Mouse (Mus musculus) mouse embryonic stem cell (cell line): ENCODE measurements around the gene 4930404H24Rik.

Source experiments
- in situ Hi-C, 2 experiments: fragments of 300-500 bp; cut with MboI; formaldehyde crosslinking; loops; 1 replicate in 1 of 2; 3 replicates in 1 of 2; pipeline ENCODE4 v1.14.3; 2019 to 2020; ENCODE audit warnings: low sequenced_read_pairs in 2 of 2, low pct_unique_long_range_greater_than_20kb in 1 of 2, mixed read lengths in 1 of 2; ENCODE audit not compliant: unreplicated experiment in 1 of 2

4930404H24Rik gene

DNA sequence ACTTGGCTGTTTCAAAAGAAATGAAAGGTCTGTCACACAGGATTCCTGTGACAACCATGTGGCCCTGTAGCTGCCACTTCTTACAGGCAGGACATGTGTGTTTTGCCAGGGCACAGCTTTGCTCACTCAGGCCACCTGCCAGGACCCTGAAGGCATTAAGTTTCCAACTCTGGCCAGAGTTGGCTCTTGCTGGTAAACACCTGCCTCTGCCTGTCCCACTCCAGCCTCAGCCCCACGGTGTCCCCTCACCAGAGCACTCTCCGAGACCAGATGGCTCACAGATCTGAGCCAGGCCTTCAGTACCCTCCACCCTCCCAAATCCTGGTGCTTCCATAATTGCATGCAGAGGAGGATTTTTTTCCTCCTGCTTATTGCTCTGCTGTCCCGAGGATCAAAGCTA lies 21.6 kb upstream of the 4930404H24Rik start:
- in situ Hi-C loops: no loop called here

DNA sequence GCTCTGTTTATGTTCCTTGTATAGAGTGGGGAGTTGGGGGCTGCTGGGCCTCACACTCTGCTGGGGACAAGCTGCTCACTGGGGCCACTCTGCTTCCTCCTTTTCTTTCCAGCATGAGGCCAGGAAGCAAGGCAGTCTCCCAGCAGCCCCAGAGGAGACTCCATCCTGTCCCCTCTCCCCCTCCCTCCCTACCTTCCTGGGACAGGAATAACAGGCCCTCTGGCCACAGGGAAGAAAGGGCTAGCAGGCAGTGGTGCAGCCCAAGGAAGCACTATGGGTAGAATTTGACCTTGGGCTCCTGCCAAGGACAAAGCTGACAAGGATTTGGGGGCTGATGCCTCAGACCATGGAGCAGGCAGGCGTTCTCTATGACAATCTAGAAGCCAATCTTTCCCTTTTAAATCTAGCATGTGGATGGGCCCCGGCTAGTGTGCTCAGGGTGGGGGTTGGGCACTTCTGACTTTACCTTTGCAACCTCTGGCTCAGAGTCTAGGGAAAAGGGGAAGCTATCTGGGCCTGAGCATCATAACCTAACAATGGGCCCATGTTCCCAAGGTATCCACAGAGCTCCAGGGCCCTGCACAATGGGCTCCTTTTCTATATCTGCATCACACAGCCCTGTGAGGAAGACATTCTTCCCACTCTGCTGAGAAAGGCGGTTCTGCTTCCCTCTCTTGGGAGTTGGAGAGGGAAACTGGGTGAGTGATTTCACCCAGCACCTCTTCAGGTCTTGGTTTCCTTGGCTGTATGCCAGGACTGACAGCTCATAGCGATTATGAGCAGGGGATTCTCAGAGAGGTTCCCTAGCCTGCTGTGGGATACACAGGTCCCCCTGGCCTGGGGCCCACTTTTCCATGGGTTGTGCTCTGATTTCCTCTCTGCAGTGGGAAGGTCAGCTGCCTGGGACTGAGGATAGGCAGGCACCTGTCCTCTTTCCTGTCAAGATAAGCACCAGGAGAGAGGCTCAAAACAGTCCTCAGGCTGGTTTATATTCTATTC lies 17.2 kb upstream of the 4930404H24Rik start:
- in situ Hi-C loops: loop anchor here (25.0 kb wide), 1 partner anchor 112 kb away; no protein-coding TSS in a partner anchor

DNA sequence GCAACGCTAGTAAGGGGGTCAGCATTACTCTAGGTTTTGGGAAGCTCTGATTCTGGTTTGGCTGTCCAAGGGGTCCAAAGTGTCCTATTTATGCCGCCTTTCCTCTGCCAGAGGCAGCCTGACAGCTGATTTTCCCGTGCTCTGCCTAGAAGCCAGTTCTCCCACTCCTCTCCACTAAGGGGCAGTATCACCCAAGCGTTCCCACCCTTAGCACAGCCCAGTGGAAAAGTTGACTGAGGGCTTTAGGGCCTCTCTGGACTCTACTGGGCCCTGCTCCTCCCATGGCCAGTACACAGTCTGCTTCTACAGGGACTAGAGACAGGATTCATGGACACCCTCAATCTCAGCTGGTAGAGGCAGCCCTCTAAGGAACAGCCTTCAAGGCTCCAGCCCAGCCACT lies 14.0 kb upstream of the 4930404H24Rik start:
- in situ Hi-C loops: loop anchor here (25.0 kb wide), 1 partner anchor 109 kb away; no protein-coding TSS in a partner anchor

DNA sequence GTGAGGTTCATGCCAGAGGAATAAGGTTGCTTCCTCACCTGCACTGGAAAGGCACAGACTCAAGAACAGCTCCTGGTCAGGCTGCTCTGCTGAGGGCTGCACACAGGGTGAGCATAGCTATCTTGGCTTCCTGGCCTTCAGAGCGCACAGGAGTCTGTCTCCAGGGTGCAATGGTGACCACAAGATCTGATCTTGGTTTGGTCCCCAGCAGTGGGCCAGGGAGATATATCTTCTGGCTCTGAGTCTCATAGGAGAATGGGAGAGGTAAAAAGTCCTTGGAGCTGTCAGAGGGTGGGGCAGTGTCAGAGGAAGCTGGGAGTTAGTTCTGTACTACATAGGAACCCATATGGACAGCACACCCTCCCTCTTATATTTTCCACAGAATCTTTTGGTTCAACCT lies 13.1 kb upstream of the 4930404H24Rik start:
- in situ Hi-C loops: loop anchor here (25.0 kb wide), 1 partner anchor 108 kb away; no protein-coding TSS in a partner anchor

DNA sequence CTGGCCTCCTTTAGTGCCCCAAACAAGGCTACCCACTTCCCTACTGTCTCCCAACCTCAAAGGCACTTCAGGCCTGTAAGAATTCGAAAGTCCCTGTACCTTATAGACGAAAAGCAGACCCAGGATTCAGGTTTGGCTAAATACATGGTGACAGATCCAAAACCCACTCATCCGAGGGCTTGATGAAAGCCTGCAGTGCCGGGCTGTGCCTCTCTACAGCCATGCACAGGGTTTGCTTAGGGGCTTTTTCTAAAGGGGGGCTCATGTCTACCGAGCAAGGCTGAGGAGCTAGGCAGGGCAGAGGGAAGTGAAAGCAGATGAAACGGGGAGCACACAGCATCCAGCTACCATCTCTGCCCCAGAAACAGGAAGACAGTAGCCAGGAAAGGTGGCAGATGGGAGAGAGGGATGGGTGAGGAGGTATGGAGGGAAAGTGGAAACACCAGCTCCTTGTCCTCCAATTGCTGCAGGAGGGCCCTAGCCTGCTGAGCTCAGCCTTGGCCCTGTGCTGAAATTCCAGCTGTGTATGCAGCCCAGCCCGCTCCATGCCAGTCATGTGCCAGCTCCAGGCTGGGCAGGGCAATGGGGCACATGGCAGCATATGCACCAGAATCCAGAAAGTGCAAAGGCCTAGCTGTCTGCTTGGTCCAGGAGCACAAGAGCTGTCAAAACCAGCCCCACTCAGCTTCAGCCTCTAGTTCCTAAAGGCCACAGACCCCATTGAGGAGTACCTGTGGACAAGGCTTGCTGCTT lies 11.3 kb upstream of the 4930404H24Rik start:
- in situ Hi-C loops: loop anchor here (25.0 kb wide), 1 partner anchor 106 kb away; no protein-coding TSS in a partner anchor

GRCm38 (mm10) chr2:153481861-153482120 lies 10.8 kb upstream of the 4930404H24Rik start:
- in situ Hi-C loops: loop anchor here (25.0 kb wide), 1 partner anchor 106 kb away; no protein-coding TSS in a partner anchor

GRCm38 (mm10) chr2:153483118-153483983 lies 9.2 kb upstream of the 4930404H24Rik start:
- in situ Hi-C loops: loop anchor here (25.0 kb wide), 1 partner anchor 104 kb away; no protein-coding TSS in a partner anchor

- in situ Hi-C loops: loop anchor here (25.0 kb wide), 1 partner anchor 103 kb away; no protein-coding TSS in a partner anchor
Measured at GRCm38 (mm10) chr2:153484071-153484470, 8.5 kb upstream of the 4930404H24Rik start.

DNA sequence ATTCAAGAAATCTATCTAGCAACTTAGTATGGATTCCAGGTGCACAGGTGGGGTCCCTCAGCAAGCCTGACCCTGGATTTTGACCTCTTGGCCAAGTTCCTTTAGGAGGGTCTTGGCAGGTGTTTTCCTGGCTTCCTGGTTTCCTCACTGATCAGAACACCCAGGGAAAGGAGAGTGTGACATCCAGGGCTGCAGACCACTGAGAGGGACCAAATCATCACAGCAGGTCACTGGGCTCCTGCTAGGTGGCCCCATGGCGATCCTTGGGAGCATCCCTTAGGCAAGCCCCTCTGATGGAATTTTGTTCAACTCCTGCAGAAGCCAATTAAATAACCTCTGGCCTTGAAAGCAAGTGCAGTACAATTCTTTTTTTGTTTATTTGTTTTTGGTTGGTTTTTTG lies 2.5 kb upstream of the 4930404H24Rik start:
- in situ Hi-C loops: loop anchor here (25.0 kb wide), 1 partner anchor 97 kb away; no protein-coding TSS in a partner anchor

DNA sequence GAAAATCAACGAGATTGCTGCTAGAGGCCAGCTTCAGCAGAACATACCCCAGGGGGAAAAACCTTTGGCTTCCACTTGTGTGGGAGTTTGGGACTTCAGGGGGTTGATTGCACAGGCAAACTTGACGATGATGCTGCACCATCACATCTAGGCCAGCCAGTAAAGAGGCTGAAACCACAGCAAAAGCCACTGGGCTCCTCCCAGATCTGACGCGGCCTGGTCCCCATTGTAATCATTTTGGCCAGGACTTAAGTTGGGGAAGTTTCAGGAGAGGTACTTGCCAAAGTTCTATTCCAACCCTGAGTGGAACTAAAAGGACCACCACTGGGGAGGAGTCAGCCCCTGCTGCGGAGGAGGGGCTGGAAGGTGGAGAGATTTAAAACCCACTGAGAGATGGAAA lies 1.6 kb upstream of the 4930404H24Rik start:
- in situ Hi-C loops: loop anchor here (25.0 kb wide), 1 partner anchor 96 kb away; no protein-coding TSS in a partner anchor

DNA sequence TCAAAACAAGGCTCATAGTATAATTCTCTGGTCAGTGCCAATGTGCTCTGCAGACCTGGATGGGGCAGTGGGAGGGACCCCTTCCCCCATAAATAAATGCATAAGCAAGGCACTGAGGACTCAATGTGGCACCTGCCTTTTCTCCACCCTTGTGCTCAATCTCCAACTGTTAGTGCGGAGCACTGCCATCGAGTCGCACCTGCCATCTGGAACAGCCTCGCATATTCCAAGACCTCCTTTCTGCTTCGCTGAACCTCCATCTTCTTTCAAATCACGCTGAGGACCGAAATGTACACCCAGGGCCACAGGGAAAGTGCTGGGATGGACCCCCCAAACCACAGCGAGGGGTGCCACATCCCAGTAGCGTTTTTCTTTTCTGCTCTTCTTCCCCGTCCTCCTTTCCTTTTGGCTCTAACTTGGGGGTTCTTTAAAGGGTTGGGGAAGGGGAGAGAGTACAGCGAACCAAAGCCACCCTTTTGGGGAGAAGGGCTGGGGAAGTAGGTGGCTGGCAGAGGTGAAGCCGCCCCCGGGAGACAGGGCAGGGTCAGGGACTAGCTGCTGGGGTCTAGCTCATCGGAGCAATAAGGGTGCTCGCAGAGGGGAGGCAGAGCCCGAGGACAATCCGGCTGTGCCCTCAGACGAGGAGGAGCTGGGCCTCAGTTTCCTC lies 945 bp upstream of the 4930404H24Rik start:
- in situ Hi-C loops: loop anchor here (25.0 kb wide), 1 partner anchor 96 kb away; no protein-coding TSS in a partner anchor

- in situ Hi-C loops: loop anchor here (25.0 kb wide), 1 partner anchor 95 kb away; no protein-coding TSS in a partner anchor
Measured at GRCm38 (mm10) chr2:153492179-153492517, 442 bp upstream of the 4930404H24Rik start.

GRCm38 (mm10) chr2:153493393-153493731 lies 772 bp downstream of the 4930404H24Rik start:
- in situ Hi-C loops: loop anchor here (25.0 kb wide), 1 partner anchor 94 kb away; no protein-coding TSS in a partner anchor

DNA sequence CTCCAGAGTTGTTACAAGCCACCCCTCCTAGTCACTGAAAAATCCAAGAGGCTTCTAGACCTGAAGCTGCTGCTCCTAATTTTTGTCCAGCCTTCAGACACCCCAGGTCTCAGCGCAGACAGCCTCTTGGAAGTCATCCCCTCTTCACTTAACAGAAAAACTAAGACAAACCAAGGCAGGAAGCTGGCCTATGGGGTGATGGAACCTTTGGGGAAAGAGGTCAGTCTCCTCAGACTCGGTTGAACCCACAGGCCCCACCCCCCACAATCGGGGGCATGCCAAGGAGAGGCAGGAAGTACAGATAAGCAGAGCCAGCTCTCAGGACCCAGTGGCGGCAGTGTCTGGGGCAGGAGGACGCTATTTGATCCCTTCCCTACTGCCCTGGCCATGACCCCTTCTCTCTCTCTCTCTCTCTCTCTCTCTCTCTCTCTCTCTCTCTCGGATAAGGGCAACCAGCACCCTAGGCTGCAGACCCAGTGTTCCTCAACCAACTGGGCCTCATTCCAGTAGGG lies 1.2 kb downstream of the 4930404H24Rik start:
- in situ Hi-C loops: loop anchor here (25.0 kb wide), 1 partner anchor 93 kb away; no protein-coding TSS in a partner anchor

GRCm38 (mm10) chr2:153494293-153494811 lies 1.8 kb downstream of the 4930404H24Rik start:
- in situ Hi-C loops: loop anchor here (25.0 kb wide), 1 partner anchor 93 kb away; no protein-coding TSS in a partner anchor

DNA sequence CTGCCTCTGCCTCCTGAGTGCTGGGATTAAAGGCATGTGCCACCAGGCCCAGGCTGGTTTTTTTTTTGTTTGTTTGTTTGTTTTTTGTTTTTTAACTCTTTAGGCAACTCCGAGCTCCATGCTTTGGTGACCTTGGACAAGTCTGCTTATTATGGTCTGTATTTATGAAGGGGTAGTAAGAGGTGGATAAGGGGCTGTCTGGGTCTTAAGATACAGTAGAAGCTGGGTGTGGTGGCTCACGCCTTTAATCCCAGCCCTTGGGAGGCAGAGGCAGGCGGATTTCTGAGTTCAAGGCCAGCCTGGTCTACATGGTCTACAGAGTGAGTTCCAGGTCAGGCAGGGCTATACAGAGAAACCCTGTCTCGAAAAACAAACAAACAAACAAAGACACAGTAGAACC lies 2.8 kb downstream of the 4930404H24Rik start:
- in situ Hi-C loops: loop anchor here (25.0 kb wide), 1 partner anchor 92 kb away; no protein-coding TSS in a partner anchor

DNA sequence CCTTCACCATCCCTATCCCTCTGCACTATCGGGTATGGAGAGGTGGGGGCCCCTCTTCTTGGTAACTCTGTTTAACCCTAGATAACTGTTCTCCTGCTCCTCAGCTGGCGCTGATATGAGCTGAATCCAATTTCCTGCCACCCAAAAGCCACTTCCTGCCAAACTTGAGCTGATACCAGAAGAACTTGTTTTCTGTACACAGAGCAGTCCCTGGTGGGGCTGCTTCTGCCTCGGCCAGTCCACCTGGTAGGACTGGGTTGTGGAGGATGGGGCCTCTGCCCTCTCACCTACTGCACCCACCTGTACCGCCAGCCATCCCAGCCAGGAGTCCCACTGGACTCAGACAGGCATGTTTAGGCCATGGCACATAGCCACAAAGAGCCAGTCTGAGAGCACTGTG lies 3.2 kb downstream of the 4930404H24Rik start:
- in situ Hi-C loops: loop anchor here (25.0 kb wide), 1 partner anchor 91 kb away; no protein-coding TSS in a partner anchor
